Mouse (Mus musculus): ENCODE results near the gene Gpc5.

- TF ChIP-seq CTCF (IDR thresholded peaks at IDR 0.05; ENCODE audit: low read depth) = no peak
- TF ChIP-seq EP300 (optimal IDR thresholded peaks at IDR 0.05) = no peak
Observed at GRCm38 (mm10) chr14:116538216-116538615, 1446.2 kb downstream of the Gpc5 start.
